Mouse (Mus musculus): Measurements from ENCODE around the gene Gm10639. TPM values are rescaled to one million over a fixed set of nuclear protein-coding genes. Genes with fewer than 3 reads are reported as not detected.
"Not testable (repeated sequence)": the region's sequence is repeated elsewhere in the genome, so short reads cannot be mapped to it uniquely, and the experiment has no call there.

The Gm10639 gene
- total RNA-seq (2021), result not detected
- long read RNA-seq, experiment 1, result 0 reads
- long read RNA-seq, experiment 2, result 0 reads

- DNase-seq (ENCODE audit: low spot score in 2 of 2), result not testable (repeated sequence)
Observed at GRCm38 (mm10) chr9:78289723-78290122, at the start of gene Gm10639. Gene Gm10639, plus strand, starts transcription at chr9:78289923.

- not testable (repeated sequence) for DNase-seq (ENCODE audit: low spot score in 2 of 2)
Observed at GRCm38 (mm10) chr9:78255683-78256470, 33.8 kb upstream of the Gm10639 start.

GRCm38 (mm10) chr9:78256914-78257313, 32.8 kb upstream of the Gm10639 start, which contains the start of gene Gm3776:
Gene Gm3776, plus strand, starts transcription at chr9:78257129.
- DNase-seq (ENCODE audit: low spot score in 2 of 2), result not testable (repeated sequence)

GRCm38 (mm10) chr9:78259688-78260087, 30.0 kb upstream of the Gm10639 start:
- DNase-seq (ENCODE audit: low spot score in 2 of 2), result peak; percentile 30 to 36

GRCm38 (mm10) chr9:78270945-78271344, 18.8 kb upstream of the Gm10639 start:
- DNase-seq (ENCODE audit: low spot score in 2 of 2), result not testable (repeated sequence)

GRCm38 (mm10) chr9:78282002-78282711, 7.6 kb upstream of the Gm10639 start:
- DNase-seq (ENCODE audit: low spot score in 2 of 2), result not testable (repeated sequence)

GRCm38 (mm10) chr9:78289063-78289462, 660 bp upstream of the Gm10639 start:
- not testable (repeated sequence) for DNase-seq (ENCODE audit: low spot score in 2 of 2)

- DNase-seq (ENCODE audit: low spot score in 2 of 2), result not testable (repeated sequence)
Observed at GRCm38 (mm10) chr9:78292462-78292861, 2.7 kb downstream of the Gm10639 start.

GRCm38 (mm10) chr9:78293683-78294082, 4.0 kb downstream of the Gm10639 start:
- DNase-seq (ENCODE audit: low spot score in 2 of 2), result not testable (repeated sequence)

- DNase-seq (ENCODE audit: low spot score in 2 of 2), result not testable (repeated sequence)
Observed at GRCm38 (mm10) chr9:78294781-78295180, 5.1 kb downstream of the Gm10639 start.

GRCm38 (mm10) chr9:78296089-78296488, 6.4 kb downstream of the Gm10639 start:
- DNase-seq (ENCODE audit: low spot score in 2 of 2), result peak; percentile 4 to 41

GRCm38 (mm10) chr9:78298232-78298631, 8.5 kb downstream of the Gm10639 start:
- DNase-seq (ENCODE audit: low spot score in 2 of 2), result no peak

GRCm38 (mm10) chr9:78299143-78299542, 9.4 kb downstream of the Gm10639 start:
- DNase-seq (ENCODE audit: low spot score in 2 of 2), result not testable (repeated sequence)

GRCm38 (mm10) chr9:78308122-78308521, 18.4 kb downstream of the Gm10639 start:
- not testable (repeated sequence) for DNase-seq (ENCODE audit: low spot score in 2 of 2)

- no peak for DNase-seq (ENCODE audit: low spot score in 2 of 2)
Observed at GRCm38 (mm10) chr9:78314696-78315095, 25.0 kb downstream of the Gm10639 start, which contains the start of gene Omt2a. Gene Omt2a, minus strand, starts transcription at chr9:78314796.

GRCm38 (mm10) chr9:78319499-78319898, 29.8 kb downstream of the Gm10639 start:
- DNase-seq (ENCODE audit: low spot score in 2 of 2), result no peak

- not testable (repeated sequence) for DNase-seq (ENCODE audit: low spot score in 2 of 2)
Observed at GRCm38 (mm10) chr9:78327289-78327688, 37.6 kb downstream of the Gm10639 start, which contains the start of gene Omt2b. Gene Omt2b, plus strand, starts transcription at chr9:78327589.

- not testable (repeated sequence) for DNase-seq (ENCODE audit: low spot score in 2 of 2)
Observed at GRCm38 (mm10) chr9:78337050-78337449, 47.3 kb downstream of the Gm10639 start.

- peak; percentile 18 to 44 for DNase-seq (ENCODE audit: low spot score in 2 of 2)
Observed at GRCm38 (mm10) chr9:78340324-78340723, 50.6 kb downstream of the Gm10639 start.

GRCm38 (mm10) chr9:78342494-78342893, 52.8 kb downstream of the Gm10639 start:
- not testable (repeated sequence) for DNase-seq (ENCODE audit: low spot score in 2 of 2)

- DNase-seq (ENCODE audit: low spot score in 2 of 2), result not testable (repeated sequence)
Observed at GRCm38 (mm10) chr9:78343055-78343454, 53.3 kb downstream of the Gm10639 start.

- DNase-seq (ENCODE audit: low spot score in 2 of 2), result not testable (repeated sequence)
Observed at GRCm38 (mm10) chr9:78345235-78345634, 55.5 kb downstream of the Gm10639 start.
